Mouse (Mus musculus) ES-E14 (cell line): ENCODE results near the gene Myh10. TPM values are rescaled to one million over a fixed set of nuclear protein-coding genes. Genes with fewer than 3 reads are reported as not detected.

ENCODE experiments used
- DNase-seq: peaks from one replicate; pipeline ENCODE4 v3.0.0-alpha.2; 2013; ENCODE audit warnings: low read depth, low spot score
- H3K27ac ChIP-seq: 2 replicates; pipeline ENCODE4 v1.5.1; 2012; ENCODE audit warnings: low read depth, mild to moderate bottlenecking, low read length, moderate library complexity, mixed read lengths; ENCODE audit not compliant: poor library complexity, insufficient read depth, severe bottlenecking
- H3K36me3 ChIP-seq: 2 replicates; pipeline ENCODE4 v1.6.1; 2012; ENCODE audit warnings: mild to moderate bottlenecking, low read length, moderate library complexity, mixed read lengths; ENCODE audit not compliant: control insufficient read depth, poor library complexity, insufficient read depth, severe bottlenecking
- H3K4me1 ChIP-seq, 2 experiments: fragments of 150-350 bp in 1 of 2; sonication (generic) in 1 of 2; 2 replicates each; pipeline ENCODE4 v1.6.1; 2012; ENCODE audit warnings: low read length in 2 of 2, mild to moderate bottlenecking in 1 of 2, mixed read lengths in 1 of 2; ENCODE audit not compliant: control insufficient read depth in 2 of 2, insufficient read depth in 2 of 2, poor library complexity in 1 of 2
- H3K4me3 ChIP-seq, 2 experiments: fragments of 150-350 bp in 1 of 2; sonication (generic) in 1 of 2; 2 replicates each; pipeline ENCODE4 v1.5.1; 2012; ENCODE audit warnings: low read length in 2 of 2, low read depth in 1 of 2, mild to moderate bottlenecking in 1 of 2, mixed read lengths in 1 of 2; ENCODE audit not compliant: insufficient read depth in 1 of 2, poor library complexity in 1 of 2, severe bottlenecking in 1 of 2
- H3K9ac ChIP-seq: 2 replicates; pipeline ENCODE4 v1.6.1; 2012; ENCODE audit warnings: low read depth, mild to moderate bottlenecking, low read length, mixed read lengths; ENCODE audit not compliant: poor library complexity, insufficient read depth, severe bottlenecking
- H3K9me3 ChIP-seq: fragments of 150-350 bp; sonication (generic); 2 replicates; pipeline ENCODE4 v1.6.1; 2012; ENCODE audit warnings: low read depth, mild to moderate bottlenecking, low read length; ENCODE audit not compliant: control insufficient read depth, insufficient read depth
- CHD2 ChIP-seq: IDR thresholded peaks from 2 replicates; pipeline ENCODE4 v1.6.1; 2014; ENCODE audit warnings: mild to moderate bottlenecking, low read depth, low read length, inconsistent platforms
- HCFC1 ChIP-seq: IDR thresholded peaks from 2 replicates; pipeline ENCODE4 v1.6.1; 2012; ENCODE audit warnings: low read length, inconsistent platforms, borderline replicate concordance; ENCODE audit not compliant: insufficient read depth
- MAFK ChIP-seq: IDR thresholded peaks from 2 replicates; pipeline ENCODE4 v1.6.1; 2014; ENCODE audit warnings: mild to moderate bottlenecking, low read depth, low read length, inconsistent platforms; ENCODE audit not compliant: insufficient read depth
- ZC3H11A ChIP-seq: IDR thresholded peaks from 2 replicates; pipeline ENCODE4 v1.6.1; 2012; ENCODE audit warnings: low read depth, mild to moderate bottlenecking, inconsistent platforms, low read length, borderline replicate concordance
- ZNF384 ChIP-seq: IDR thresholded peaks from 2 replicates; pipeline ENCODE4 v1.6.1; 2012; ENCODE audit warnings: low read depth, low read length, inconsistent platforms
- in situ Hi-C, 2 experiments: fragments of 600-800 bp; cut with MboI; formaldehyde crosslinking; loops; one replicate each; pipeline ENCODE4 v1.15.1; 2025; ENCODE audit warnings: low sequenced_read_pairs in 2 of 2, inconsistent platforms in 1 of 2; ENCODE audit not compliant: unreplicated experiment in 2 of 2
- total RNA-seq: library from RNA; depleted of rRNA; stranded (reverse); fragments of 300-350 nt; gene quantifications from 2 replicates; pipeline ENCODE4 v1.2.3, GENCODE M21; 2012

Gene Myh10
- total RNA-seq, 1 experiment: 107 TPM

DNA sequence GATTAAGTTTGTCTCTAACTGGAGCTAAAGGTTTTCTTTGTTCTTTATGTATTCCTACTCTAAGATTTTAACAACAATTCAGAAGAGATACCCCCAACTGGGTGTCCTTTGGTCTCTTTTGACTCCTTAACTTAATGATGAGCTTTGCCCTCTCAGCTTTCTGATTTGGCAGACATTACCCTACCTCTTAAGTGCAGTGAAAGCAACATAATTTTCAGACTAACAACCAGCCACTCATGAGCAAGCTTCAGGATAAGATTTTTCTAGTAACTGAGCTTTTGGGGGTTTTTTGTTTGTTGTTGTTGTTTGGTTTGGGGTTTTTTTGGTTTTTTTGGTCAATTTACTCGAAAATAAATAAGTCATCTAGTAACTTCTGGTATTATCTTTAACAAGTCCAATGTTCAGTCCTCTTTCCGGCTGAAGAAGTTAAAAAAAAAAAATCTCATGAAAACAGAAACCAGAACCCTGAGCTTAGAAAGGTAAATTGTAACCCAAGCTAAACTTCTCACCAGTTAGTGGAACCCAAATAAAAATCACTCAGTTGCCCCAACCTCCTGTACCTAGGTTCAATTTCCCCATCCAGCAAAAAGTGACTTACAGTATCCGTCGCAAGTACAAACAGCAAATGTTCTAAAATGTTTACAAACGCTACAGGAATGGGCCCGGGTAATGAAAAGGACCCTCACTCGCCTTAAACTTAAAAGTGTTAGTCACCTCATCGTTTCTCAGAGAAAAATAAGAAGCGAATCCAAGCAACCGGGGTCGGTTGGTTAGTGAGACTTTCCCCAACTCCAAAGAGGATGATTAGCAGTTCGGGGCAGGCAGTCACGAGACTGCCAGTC, 160.5 kb downstream of the Myh10 start:
- in situ Hi-C loops: no loop called here
- Histone ChIP-seq H3K27ac (peak overlapping the region; percentile 82), H3K4me3 (peak overlapping the region; percentile 91), H3K9me3 (no peaks in the 10 kb centered on the region), H3K36me3 (no peaks in the 10 kb centered on the region), H3K9ac (peak overlapping the region; percentile 90), H3K4me1 (peaks cover 0 to 5% of the 10 kb centered on the region in 2 experiments; a peak in 1 of 4 replicates)
- no peak for TF ChIP-seq MAFK
- no peak for TF ChIP-seq CHD2
- no peak for TF ChIP-seq HCFC1
- TF ChIP-seq ZC3H11A: no peak
- no peak for TF ChIP-seq ZNF384
- DNase-seq: no peak

DNA sequence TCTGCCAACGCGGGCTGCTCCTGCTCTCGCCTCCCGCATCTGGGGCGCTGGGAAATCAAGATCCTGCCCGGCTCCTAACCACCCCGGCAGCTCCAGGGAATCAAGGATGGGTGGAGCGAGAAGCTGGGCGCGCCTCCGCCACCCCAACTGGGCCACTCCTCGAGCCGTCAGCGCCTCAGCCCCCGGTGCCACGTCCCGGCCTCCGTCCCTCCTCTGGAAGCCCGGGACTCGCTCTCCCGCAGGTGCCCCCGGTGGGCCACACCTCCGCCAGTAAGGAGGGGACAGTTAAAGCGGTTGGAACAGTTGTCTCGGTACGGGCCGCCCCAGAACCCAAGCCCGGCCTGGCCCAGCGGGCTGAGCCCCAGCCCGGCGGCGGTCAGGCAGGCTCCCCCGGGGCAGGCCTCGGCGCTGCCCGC, 161.1 kb downstream of the Myh10 start:
- Histone ChIP-seq H3K9ac (peak overlapping the region; percentile 90), H3K4me1 (peaks cover 0 to 5% of the 10 kb centered on the region in 2 experiments; a peak in 1 of 4 replicates), H3K36me3 (no peaks in the 10 kb centered on the region), H3K9me3 (no peaks in the 10 kb centered on the region), H3K27ac (peak overlapping the region; percentile 82), H3K4me3 (peak overlapping the region; percentile 91)
- peak; percentile 33 for DNase-seq
- TF ChIP-seq CHD2 (no peak), ZNF384 (no peak; the same call in 1 of the 2 replicates), ZC3H11A (no peak), MAFK (no peak), HCFC1 (no peak)
- in situ Hi-C loops: no loop called here

DNA sequence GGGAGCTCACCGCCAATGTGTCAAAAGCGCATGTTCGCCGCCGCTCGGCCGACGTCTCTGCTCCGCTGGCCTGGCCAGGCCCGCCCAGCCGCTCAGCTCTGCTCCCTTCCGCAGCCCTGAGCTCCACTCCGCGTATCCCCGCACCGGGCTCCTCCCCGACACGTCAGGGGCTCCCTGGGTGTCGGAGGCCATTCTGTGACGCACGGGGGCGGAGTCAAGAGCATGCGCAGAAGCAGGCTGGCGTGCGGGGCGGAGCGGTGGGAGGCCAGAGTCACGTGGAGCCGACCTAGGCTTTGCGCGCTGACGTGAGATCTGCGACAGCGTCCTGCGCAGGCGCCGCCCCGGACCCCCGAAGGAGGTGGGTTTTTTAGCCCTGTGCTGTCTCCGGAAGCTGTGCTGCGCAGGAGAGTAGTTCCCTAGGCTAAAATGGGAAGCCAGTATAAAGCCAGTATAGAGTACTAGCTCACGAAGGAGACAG, 161.6 kb downstream of the Myh10 start:
- peak; percentile 99 for DNase-seq
- in situ Hi-C loops: no loop called here
- TF ChIP-seq CHD2 (no peak), ZNF384 (no peak; the same call in 1 of the 2 replicates), HCFC1 (peak; percentile 75), MAFK (no peak)
- Histone ChIP-seq H3K27ac (peak overlapping the region; percentile 82), H3K9me3 (no peaks in the 10 kb centered on the region), H3K9ac (peak overlapping the region; percentile 90), H3K4me1 (peaks cover 0 to 5% of the 10 kb centered on the region in 2 experiments; a peak in 1 of 4 replicates), H3K4me3 (peak overlapping the region; percentile 91), H3K36me3 (no peaks in the 10 kb centered on the region)

DNA sequence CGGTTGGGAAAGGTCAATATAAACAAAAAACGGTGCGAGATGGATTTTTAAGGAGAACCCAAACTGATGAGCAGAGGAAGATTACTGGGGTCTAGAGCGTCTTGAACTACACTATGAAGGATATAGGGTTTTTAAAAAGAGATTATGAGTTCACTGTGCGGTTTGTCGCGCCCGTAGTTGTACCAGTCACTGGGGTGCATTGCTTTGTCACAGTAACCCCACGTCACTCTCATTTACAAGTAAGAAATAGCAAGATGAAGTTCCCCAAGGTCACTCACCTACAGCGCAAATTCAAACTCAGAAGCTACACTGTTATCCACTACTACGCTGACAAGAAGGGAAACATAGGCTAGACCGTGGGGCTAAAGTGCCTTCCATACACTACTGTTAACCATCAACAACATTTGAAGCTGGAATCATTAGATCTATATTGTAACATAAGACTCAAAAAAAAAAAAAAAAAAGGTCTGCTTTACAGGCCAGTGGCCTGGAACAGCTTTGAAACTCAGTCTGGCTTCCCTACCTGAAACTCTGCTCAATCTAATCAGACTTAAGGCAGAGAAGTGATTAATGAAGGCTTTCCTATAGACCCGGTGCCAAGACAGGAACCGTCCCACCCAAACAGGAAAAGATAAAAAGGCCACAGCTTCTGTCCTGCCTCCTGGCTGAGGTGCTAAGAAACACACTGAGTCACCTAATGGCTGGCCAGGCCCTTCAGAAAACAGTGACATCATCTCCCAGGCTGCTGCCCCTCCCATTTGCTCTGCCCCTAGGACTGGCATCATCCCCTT, 162.4 kb downstream of the Myh10 start:
- TF ChIP-seq MAFK (no peak), ZC3H11A (no peak), CHD2 (no peak), HCFC1 (no peak), ZNF384 (no peak)
- no peaks in the 10 kb centered on the region for H3K36me3 ChIP-seq
- H3K4me1 ChIP-seq: peaks cover 0 to 5% of the 10 kb centered on the region in 2 experiments; a peak in 1 of 4 replicates
- no peaks in the 10 kb centered on the region for H3K9me3 ChIP-seq
- in situ Hi-C loops: no loop called here
- DNase-seq: no peak
- peak overlapping the region; percentile 43 to 75 for H3K4me3 ChIP-seq
- H3K9ac ChIP-seq: peak overlapping the region; percentile 70; the same call in 1 of the 2 replicates
- no peak overlapping the region for H3K27ac ChIP-seq
